Mouse (Mus musculus) cerebellum, adult 2 months (tissue): ENCODE measurements around the gene Ppa1. TPM values are rescaled to one million over a fixed set of nuclear protein-coding genes. Genes with fewer than 3 reads are reported as not detected.
"Not testable (repeated sequence)": the region's sequence is repeated elsewhere in the genome, so short reads cannot be mapped to it uniquely, and the experiment has no call there.

Experiments
- DNase-seq, 2 experiments: peaks; one replicate each; pipeline ENCODE4 v3.0.0; 2021
- H3K27ac ChIP-seq: fragments of 200-500 bp; 2 replicates; pipeline ENCODE4 v1.5.1; 2012; ENCODE audit warnings: low read length, control low read depth, inconsistent platforms; ENCODE audit not compliant: insufficient read depth
- H3K27me3 ChIP-seq: fragments of 200-500 bp; 2 replicates; pipeline ENCODE4 v1.6.1; 2012; ENCODE audit warnings: inconsistent platforms, mild to moderate bottlenecking, low read length, moderate library complexity; ENCODE audit not compliant: control insufficient read depth, insufficient read depth
- H3K4me1 ChIP-seq: fragments of 200-500 bp; 2 replicates; pipeline ENCODE4 v1.6.1; 2011; ENCODE audit warnings: low read length; ENCODE audit not compliant: control insufficient read depth, insufficient read depth
- H3K4me3 ChIP-seq: fragments of 200-500 bp; replicated peaks from 2 replicates; pipeline ENCODE3; 2011; ENCODE audit warnings: mild to moderate bottlenecking, low read depth, low read length, control low read depth; ENCODE audit not compliant: insufficient read depth
- CTCF ChIP-seq: fragments of 200-500 bp; IDR thresholded peaks from 2 replicates; pipeline ENCODE4 v1.5.1; 2011; ENCODE audit warnings: low read depth, mild to moderate bottlenecking, control low read depth, low read length, moderate library complexity, borderline replicate concordance; ENCODE audit not compliant: insufficient read depth
- POLR2A ChIP-seq: fragments of 200-500 bp; IDR thresholded peaks from 2 replicates; pipeline ENCODE4 v1.6.1; 2011; ENCODE audit warnings: low read length, control low read depth, borderline replicate concordance; ENCODE audit not compliant: insufficient read depth
- WGBS: fragments of 180-500 bp; shearing (Covaris S2); methylation state at CpG from one replicate; pipeline ENCODE4 v1.1.7; 2018; 5-methylcytosine and 5-hydroxymethylcytosine counted together
- polyA plus RNA-seq: library from polyadenylated mRNA; depleted of rRNA; stranded (reverse); fragments of >200 nt; gene quantifications from 2 replicates; pipeline ENCODE4 v1.2.3, GENCODE M21; 2012

Ppa1 gene
- polyA plus RNA-seq, 1 experiment = 127 TPM

- H3K27ac ChIP-seq = no peak overlapping the region
- TF ChIP-seq POLR2A = no peak
- no peak for TF ChIP-seq CTCF
- no peaks in the 10 kb centered on the region; the same call in 1 of the 2 replicates for H3K27me3 ChIP-seq
- no peaks in the 10 kb centered on the region for H3K4me1 ChIP-seq
- H3K4me3 ChIP-seq = no peak overlapping the region
- WGBS = 75% methylated on average over 8 of the region's 8 CpGs
- DNase-seq = no peak
Observed at GRCm38 (mm10) chr10:61610650-61611235, 37.6 kb upstream of the Ppa1 start.

GRCm38 (mm10) chr10:61614311-61614710, 34.0 kb upstream of the Ppa1 start:
- no peaks in the 10 kb centered on the region for H3K27me3 ChIP-seq
- DNase-seq = no peak
- H3K4me1 ChIP-seq = no peaks in the 10 kb centered on the region
- TF ChIP-seq CTCF (no peak), POLR2A (no peak)
- H3K27ac ChIP-seq = no peak overlapping the region
- WGBS = 92% methylated on average over 7 of the region's 7 CpGs
- H3K4me3 ChIP-seq = no peak overlapping the region

DNA sequence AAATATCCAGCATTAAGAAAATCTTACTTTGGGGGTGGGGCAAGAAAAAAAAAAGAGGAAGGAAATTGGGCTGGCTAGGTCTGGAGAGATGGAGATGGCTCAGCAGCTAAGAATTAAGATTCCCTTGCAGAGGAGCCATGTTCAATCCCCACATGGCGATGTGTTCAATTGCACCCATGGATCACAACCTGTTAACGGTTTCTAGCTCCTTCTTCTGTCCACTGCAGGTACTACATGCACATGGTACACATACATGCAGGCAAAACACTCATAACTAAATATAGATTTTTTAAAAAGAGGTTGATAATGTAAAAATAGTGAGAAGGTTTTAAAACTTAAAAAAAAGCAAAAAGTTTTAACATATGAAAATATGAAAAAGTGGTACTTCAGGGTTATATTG, 29.8 kb upstream of the Ppa1 start:
- 81% methylated on average over 2 of the region's 2 CpGs for WGBS
- no peak overlapping the region for H3K27ac ChIP-seq
- H3K4me1 ChIP-seq = no peaks in the 10 kb centered on the region
- no peaks in the 10 kb centered on the region for H3K27me3 ChIP-seq
- TF ChIP-seq POLR2A (no peak), CTCF (no peak)
- H3K4me3 ChIP-seq = no peak overlapping the region
- DNase-seq = no peak

DNA sequence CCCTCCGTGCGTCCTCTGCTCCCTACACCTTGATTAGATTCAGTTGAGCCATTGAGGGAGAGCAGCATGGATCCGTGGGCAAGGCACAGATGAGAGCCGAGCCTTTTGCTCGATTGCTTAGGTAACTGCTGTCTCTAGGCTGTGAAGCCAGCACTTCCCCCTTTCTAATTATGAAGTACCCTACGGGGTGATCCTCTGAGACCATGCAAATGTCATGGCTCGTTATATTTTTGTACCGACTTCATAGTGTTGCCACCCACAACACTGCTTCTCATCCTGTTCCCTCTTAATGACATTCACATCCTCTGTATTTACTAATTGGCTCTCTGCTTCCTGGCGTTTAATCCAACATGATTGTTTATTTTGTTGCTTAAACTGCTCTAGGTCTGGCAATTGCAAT, 26.7 kb upstream of the Ppa1 start:
- no peaks in the 10 kb centered on the region for H3K27me3 ChIP-seq
- peaks cover 2% of the 10 kb centered on the region; the same call in 1 of the 2 replicates for H3K4me1 ChIP-seq
- no peak overlapping the region for H3K27ac ChIP-seq
- WGBS = 31% methylated on average over 9 of the region's 9 CpGs
- TF ChIP-seq CTCF = no peak
- no peak for TF ChIP-seq POLR2A
- DNase-seq = no peak
- H3K4me3 ChIP-seq = no peak overlapping the region

- H3K4me1 ChIP-seq, DNase-seq, H3K27ac ChIP-seq, H3K27me3 ChIP-seq, H3K4me3 ChIP-seq: not testable (repeated sequence)
- 87% methylated on average over 3 of the region's 3 CpGs for WGBS
Observed at GRCm38 (mm10) chr10:61623874-61624273, 24.5 kb upstream of the Ppa1 start.

GRCm38 (mm10) chr10:61624771-61625170, 23.6 kb upstream of the Ppa1 start:
- TF ChIP-seq POLR2A = no peak
- TF ChIP-seq CTCF = no peak
- Histone ChIP-seq H3K27ac (no peak overlapping the region), H3K27me3 (no peaks in the 10 kb centered on the region), H3K4me3 (no peak overlapping the region), H3K4me1 (peaks cover 6% of the 10 kb centered on the region; the same call in 1 of the 2 replicates)
- DNase-seq = no peak
- 48% methylated on average over 5 of the region's 5 CpGs for WGBS

GRCm38 (mm10) chr10:61625381-61626257, 22.7 kb upstream of the Ppa1 start:
- peak overlapping the region; percentile 39 for H3K4me3 ChIP-seq
- DNase-seq = peak; percentile 15 to 24
- H3K27ac ChIP-seq = no peak overlapping the region
- WGBS = 4% methylated on average over 74 of the region's 74 CpGs
- no peaks in the 10 kb centered on the region for H3K27me3 ChIP-seq
- no peak for TF ChIP-seq CTCF
- no peak for TF ChIP-seq POLR2A
- peaks cover 6% of the 10 kb centered on the region; the same call in 1 of the 2 replicates for H3K4me1 ChIP-seq

GRCm38 (mm10) chr10:61626551-61626950, 21.8 kb upstream of the Ppa1 start:
- DNase-seq = no peak
- H3K27ac ChIP-seq = no peak overlapping the region
- whole genome bisulfite sequencing = 49% methylated on average over 3 of the region's 3 CpGs
- no peaks in the 10 kb centered on the region for H3K27me3 ChIP-seq
- peaks cover 6% of the 10 kb centered on the region; the same call in 1 of the 2 replicates for H3K4me1 ChIP-seq
- no peak for TF ChIP-seq POLR2A
- no peak for TF ChIP-seq CTCF
- H3K4me3 ChIP-seq = no peak overlapping the region
